Mouse (Mus musculus): ENCODE data around the gene Stac3. TPM values are rescaled to one million over a fixed set of nuclear protein-coding genes. Genes with fewer than 3 reads are reported as not detected.

The Stac3 gene
- polyA plus RNA-seq (2015; fragmentation: Nextera tagmentation; extraction: Ambion mirVana) = 0.98 and 2.2 TPM in 2 replicates

DNA sequence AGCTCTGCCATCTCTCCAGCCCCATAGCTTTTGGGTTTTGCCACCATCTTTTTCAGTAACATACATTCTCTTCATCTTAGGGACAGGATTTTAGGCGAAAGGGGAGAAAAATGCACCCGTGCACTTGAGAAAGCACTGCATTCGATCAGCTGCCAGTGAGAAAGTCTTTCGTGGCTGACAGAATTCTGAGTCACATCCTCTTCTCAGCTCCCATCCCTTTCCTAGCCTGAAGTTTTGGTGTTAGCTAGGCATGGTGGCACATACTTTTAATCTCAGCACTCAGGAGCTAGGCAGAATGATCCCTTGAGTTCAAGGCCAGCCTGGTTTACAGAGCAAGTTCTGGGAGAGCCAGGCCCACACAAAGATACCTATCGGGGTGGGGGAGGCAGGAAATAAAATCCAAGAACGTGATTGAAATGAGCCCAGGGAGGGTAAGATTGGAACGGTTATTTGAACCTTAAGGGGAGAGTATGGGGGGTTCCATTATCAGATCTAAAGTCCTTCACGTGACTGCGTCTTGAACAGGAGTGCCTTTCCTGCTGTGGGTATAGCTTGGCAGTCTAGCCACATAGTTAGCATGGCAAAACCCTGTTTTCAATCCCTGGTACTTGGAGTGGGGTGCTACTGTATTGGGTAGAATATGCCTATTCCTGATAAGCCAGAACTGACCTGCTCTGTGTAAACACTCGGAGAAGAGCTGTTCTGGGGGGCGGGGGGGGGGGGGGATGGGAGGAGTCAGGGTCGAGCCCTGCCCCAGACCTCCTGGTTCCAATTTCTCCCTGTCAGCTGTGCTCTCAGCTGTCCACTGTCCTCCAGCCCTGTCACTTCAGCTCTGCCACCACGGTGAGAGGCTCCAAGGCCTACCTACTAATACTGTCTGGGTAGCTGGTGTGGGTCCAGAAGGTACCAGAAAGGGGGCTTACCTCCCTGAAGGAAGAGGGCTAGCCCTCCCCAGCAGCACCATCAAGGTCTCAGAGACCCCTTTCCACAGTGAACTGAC is at the start of gene Stac3:
Stac3 (plus strand) TSS at position 793 of the 1,000 bp plus-strand sequence.

DNA sequence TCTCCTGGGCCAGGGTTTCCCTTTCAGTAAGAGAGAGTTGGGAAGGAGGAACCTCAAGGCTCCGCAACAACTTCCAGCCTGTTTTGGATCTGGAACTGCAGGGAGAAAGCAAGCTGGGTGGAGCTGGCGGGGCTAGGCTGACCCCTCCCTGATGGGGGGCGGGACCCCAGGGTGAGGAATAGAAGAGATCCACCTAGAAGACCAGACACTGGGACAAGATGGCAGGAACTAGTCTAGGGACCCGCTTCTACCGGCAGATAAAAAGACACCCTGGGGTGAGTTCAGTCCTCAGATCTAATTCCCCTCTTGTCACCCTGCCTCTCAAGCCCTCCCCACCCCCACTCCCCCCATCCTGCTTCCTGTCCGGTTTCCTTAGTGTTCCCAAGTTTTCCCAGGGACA is 13.3 kb downstream of the Stac3 start, which contains the start of gene Ndufa4l2:
Ndufa4l2 (plus strand) TSS at position 204 of the 400 bp plus-strand sequence.

DNA sequence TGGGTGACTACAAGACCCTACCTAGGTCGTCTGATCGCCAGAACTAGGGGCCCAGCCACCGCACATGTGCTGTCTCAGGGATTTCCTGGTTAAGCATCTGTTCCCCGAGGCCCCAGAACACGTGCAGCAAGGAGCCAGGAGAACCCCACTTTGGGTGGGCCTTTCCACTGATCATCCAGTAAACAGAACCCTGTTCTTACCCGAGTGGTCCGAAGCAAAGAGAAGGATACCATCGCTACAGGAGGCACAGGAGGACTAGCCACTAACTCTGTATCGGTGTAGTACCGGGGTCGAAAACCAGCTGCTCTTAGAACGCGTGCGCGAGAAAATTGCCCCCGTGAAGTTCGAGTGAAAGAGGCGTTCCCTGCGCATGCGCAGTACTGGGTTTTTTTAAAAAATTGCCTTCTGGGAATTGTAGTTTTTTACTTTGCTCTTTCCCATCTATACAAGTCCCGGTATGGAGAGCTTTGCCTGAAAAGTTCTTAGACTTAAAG is 20.6 kb downstream of the Stac3 start, which contains the start of gene Shmt2:
Shmt2 (minus strand) TSS at position 357 of the 494 bp plus-strand sequence.

DNA sequence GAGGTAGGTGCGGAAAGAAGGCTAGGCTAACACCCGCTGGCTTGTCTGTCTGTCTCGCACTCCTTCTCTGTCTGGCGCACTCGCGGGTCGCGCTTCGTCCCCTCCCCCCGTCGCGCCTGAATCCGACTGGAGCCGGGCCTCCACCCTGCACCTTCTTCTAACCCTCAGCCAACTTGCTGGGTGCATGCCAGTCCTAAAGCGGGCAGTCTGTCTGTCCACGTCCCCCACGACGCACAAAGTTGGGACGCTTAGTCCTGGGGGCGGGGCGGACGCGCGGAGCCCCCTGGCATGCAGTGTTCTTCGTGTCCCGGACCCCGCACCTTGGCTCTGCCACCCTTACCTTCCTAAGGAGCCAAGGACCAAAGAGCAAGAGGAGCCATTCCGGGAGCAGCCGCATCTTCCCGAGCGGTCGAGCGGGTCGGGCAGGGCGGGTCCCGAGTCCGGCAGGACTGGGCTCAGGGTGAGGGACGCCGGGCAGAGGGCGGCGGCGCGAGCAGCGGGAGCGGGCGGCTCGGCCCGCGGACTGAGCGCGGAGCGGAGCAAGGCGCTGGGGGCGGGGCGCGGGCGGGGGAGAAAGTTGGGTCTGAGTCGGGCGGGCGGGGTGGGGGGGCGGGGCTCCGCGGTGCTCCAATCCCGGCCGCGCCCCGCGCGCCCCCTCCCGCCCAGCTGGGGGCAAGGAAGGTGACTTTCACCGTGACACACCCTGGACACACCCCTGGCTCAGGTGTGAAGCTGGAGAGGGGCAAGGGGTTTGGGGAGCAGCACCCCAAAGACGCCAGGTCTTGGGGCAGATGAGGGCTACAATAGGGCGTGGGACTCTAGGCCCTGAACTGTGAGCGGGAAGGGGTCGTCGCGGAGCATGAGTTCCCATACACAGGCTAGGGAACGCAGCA is 32.8 kb downstream of the Stac3 start, which contains the start of gene Nxph4:
Nxph4 (minus strand) TSS at position 524 of the 893 bp plus-strand sequence.

Other genes with a start within 250 kb of the Stac3 start
- gene Kif5a, start 238.3 kb upstream of the Stac3 start, polyA plus RNA-seq (2015; fragmentation: Nextera tagmentation; extraction: Ambion mirVana) = 9.4 and 28.5 TPM in 2 replicates
- gene Dctn2, start 235.3 kb upstream of the Stac3 start, polyA plus RNA-seq (2015; fragmentation: Nextera tagmentation; extraction: Ambion mirVana) = 179 and 189 TPM in 2 replicates
- gene Mbd6, start 212.7 kb upstream of the Stac3 start, polyA plus RNA-seq (2015; fragmentation: Nextera tagmentation; extraction: Ambion mirVana) = 8.1 and 10.8 TPM in 2 replicates
- 74.6 and 97.2 TPM in 2 replicates for gene Mars, start 189.9 kb upstream of the Stac3 start, polyA plus RNA-seq (2015; fragmentation: Nextera tagmentation; extraction: Ambion mirVana)
- gene Arhgap9, start 179.7 kb upstream of the Stac3 start, polyA plus RNA-seq (2015; fragmentation: Nextera tagmentation; extraction: Ambion mirVana) = 4.9 and 5.0 TPM in 2 replicates
- gene Gli1, start 159.7 kb upstream of the Stac3 start, polyA plus RNA-seq (2015; fragmentation: Nextera tagmentation; extraction: Ambion mirVana) = 2.6 and 3.4 TPM in 2 replicates
- 1.4 and 1.7 TPM in 2 replicates for gene Inhbe, start 147.3 kb upstream of the Stac3 start, polyA plus RNA-seq (2015; fragmentation: Nextera tagmentation; extraction: Ambion mirVana)
- gene Inhbc, start 131.3 kb upstream of the Stac3 start, polyA plus RNA-seq (2015; fragmentation: Nextera tagmentation; extraction: Ambion mirVana) = 0.46 and 0.61 TPM in 2 replicates
- 29.8 and 36.2 TPM in 2 replicates for gene R3hdm2, start 121.4 kb upstream of the Stac3 start, polyA plus RNA-seq (2015; fragmentation: Nextera tagmentation; extraction: Ambion mirVana)
- 69.0 and 99.4 TPM in 2 replicates for gene Ndufa4l2, start 13.3 kb downstream of the Stac3 start, polyA plus RNA-seq (2015; fragmentation: Nextera tagmentation; extraction: Ambion mirVana)
- 42.0 and 63.0 TPM in 2 replicates for gene Shmt2, start 20.8 kb downstream of the Stac3 start, polyA plus RNA-seq (2015; fragmentation: Nextera tagmentation; extraction: Ambion mirVana)
- 20.2 and 25.1 TPM in 2 replicates for gene Nxph4, start 32.9 kb downstream of the Stac3 start, polyA plus RNA-seq (2015; fragmentation: Nextera tagmentation; extraction: Ambion mirVana)
- 68.4 and 73.1 TPM in 2 replicates for gene Lrp1, start 119.5 kb downstream of the Stac3 start, polyA plus RNA-seq (2015; fragmentation: Nextera tagmentation; extraction: Ambion mirVana)
- 26.3 and 39.0 TPM in 2 replicates for gene Stat6, start 141.3 kb downstream of the Stac3 start, polyA plus RNA-seq (2015; fragmentation: Nextera tagmentation; extraction: Ambion mirVana)
- gene Nemp1, start 165.2 kb downstream of the Stac3 start, polyA plus RNA-seq (2015; fragmentation: Nextera tagmentation; extraction: Ambion mirVana) = 9.6 and 12.5 TPM in 2 replicates
- 14.2 and 23.9 TPM in 2 replicates for gene Nab2, start 166.9 kb downstream of the Stac3 start, polyA plus RNA-seq (2015; fragmentation: Nextera tagmentation; extraction: Ambion mirVana)
- 0.35 and 2.0 TPM in 2 replicates for gene Myo1a, start 203.5 kb downstream of the Stac3 start, polyA plus RNA-seq (2015; fragmentation: Nextera tagmentation; extraction: Ambion mirVana)
- 1.0 TPM in 1 of 2 replicates, not detected in the other for gene Tac2, start 222.8 kb downstream of the Stac3 start, polyA plus RNA-seq (2015; fragmentation: Nextera tagmentation; extraction: Ambion mirVana)
- gene Zbtb39, start 237.9 kb downstream of the Stac3 start, polyA plus RNA-seq (2015; fragmentation: Nextera tagmentation; extraction: Ambion mirVana) = 1.3 and 2.3 TPM in 2 replicates